Mouse (Mus musculus): ENCODE results near the gene Pknox2. TPM values are rescaled to one million over a fixed set of nuclear protein-coding genes. Genes with fewer than 3 reads are reported as not detected.

Pknox2 gene
- 22.8 and 24.3 TPM in 2 replicates for polyA plus RNA-seq (2014; fragmentation: Nextera tagmentation; extraction: Ambion mirVana)

GRCm38 (mm10) chr9:37147359-37147685 is at the start of gene Pknox2:
Gene Pknox2, minus strand, starts transcription at chr9:37147407.
- ATAC-seq (ENCODE audit: insufficient read depth, low FRiP score, low TSS enrichment) = peak; percentile 69

DNA sequence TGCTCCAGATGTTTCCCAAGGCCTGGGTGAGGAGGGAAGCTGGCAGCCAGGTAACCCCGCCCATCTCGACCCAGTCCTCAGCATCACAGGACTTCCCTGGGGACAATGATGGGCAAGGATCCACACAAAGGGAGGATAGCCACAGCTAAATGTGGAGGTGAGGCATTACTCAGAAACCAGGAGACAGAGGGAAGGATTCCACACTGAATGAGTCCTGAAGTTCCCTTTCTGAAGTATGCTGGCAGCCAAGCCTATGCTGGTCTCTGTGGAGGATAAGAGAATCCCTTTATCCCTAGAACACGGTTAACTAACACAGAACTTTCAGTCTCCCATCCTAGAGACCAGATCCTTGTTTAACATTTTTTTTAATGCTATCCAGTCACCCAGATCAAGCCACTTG is 40.8 kb upstream of the Pknox2 start:
- Histone ChIP-seq H3K4me1 (ENCODE audit: control insufficient read depth, insufficient read depth, low read length) (no peaks in the 10 kb centered on the region), H3K27ac (ENCODE audit: low read depth, low read length) (no peak overlapping the region), H3K4me2 (ENCODE audit: low read depth) (no peak overlapping the region), H3K36me3 (ENCODE audit: control insufficient read depth, insufficient read depth, low read length) (no peaks in the 10 kb centered on the region), H3K9ac (ENCODE audit: low read length) (no peak overlapping the region), H3K27me3 (ENCODE audit: control insufficient read depth, insufficient read depth, low read length) (no peaks in the 10 kb centered on the region), H3K9me3 (ENCODE audit: control insufficient read depth, low read length) (no peaks in the 10 kb centered on the region), H3K4me3 (ENCODE audit: low read depth, low read length) (no peak overlapping the region)
- no peak for DNase-seq (ENCODE audit: low spot score)
- 86% methylated on average over 3 of the region's 3 CpGs for WGBS
- no peak for ATAC-seq (ENCODE audit: insufficient read depth, low FRiP score, low TSS enrichment)

More at GRCm38 (mm10) chr9:37147359-37147685, at the start of gene Pknox2:
- Histone ChIP-seq H3K27me3 (ENCODE audit: control insufficient read depth, insufficient read depth, low read length) (no peaks in the 10 kb centered on the region), H3K9ac (ENCODE audit: low read length) (peak within 1 kb of the TSS; percentile 98), H3K4me1 (ENCODE audit: control insufficient read depth, insufficient read depth, low read length) (peaks cover 10% of the 10 kb centered on the region), H3K36me3 (ENCODE audit: control insufficient read depth, insufficient read depth, low read length) (no peaks in the 10 kb centered on the region), H3K27ac (ENCODE audit: low read depth, low read length) (peak within 1 kb of the TSS; percentile 97), H3K4me2 (ENCODE audit: low read depth) (peak within 1 kb of the TSS; percentile 56), H3K9me3 (ENCODE audit: control insufficient read depth, low read length) (no peaks in the 10 kb centered on the region), H3K4me3 (ENCODE audit: low read depth, low read length) (peak within 1 kb of the TSS; percentile 95)
- DNase-seq (ENCODE audit: low spot score) = no peak
- 2% methylated on average over 7 of the region's 13 CpGs for WGBS

DNA sequence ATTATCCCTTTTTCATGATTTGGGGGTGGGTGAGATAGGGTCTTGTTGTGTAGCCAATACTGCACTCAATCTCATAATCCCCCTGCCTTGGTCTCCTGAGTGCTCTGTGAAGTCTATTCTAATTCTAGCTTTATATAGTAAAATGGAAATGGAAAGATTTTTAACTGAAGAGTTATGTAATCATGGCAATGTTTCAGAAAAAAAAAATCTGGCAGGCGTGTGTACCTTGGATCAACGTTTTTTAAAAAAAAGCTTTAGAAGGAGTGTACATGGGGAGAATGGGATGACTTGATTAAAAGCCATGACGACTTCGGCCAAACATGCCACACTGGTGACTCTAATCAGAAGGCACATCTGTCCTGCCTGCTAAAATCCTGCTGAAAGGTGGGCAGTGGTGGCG is 40.2 kb upstream of the Pknox2 start:
- Histone ChIP-seq H3K4me1 (ENCODE audit: control insufficient read depth, insufficient read depth, low read length) (no peaks in the 10 kb centered on the region), H3K27ac (ENCODE audit: low read depth, low read length) (no peak overlapping the region), H3K9ac (ENCODE audit: low read length) (no peak overlapping the region), H3K27me3 (ENCODE audit: control insufficient read depth, insufficient read depth, low read length) (no peaks in the 10 kb centered on the region), H3K4me2 (ENCODE audit: low read depth) (no peak overlapping the region), H3K36me3 (ENCODE audit: control insufficient read depth, insufficient read depth, low read length) (no peaks in the 10 kb centered on the region), H3K4me3 (ENCODE audit: low read depth, low read length) (no peak overlapping the region), H3K9me3 (ENCODE audit: control insufficient read depth, low read length) (no peaks in the 10 kb centered on the region)
- ATAC-seq (ENCODE audit: insufficient read depth, low FRiP score, low TSS enrichment) = no peak
- DNase-seq (ENCODE audit: low spot score) = no peak
- 92% methylated on average over 5 of the region's 5 CpGs for WGBS

DNA sequence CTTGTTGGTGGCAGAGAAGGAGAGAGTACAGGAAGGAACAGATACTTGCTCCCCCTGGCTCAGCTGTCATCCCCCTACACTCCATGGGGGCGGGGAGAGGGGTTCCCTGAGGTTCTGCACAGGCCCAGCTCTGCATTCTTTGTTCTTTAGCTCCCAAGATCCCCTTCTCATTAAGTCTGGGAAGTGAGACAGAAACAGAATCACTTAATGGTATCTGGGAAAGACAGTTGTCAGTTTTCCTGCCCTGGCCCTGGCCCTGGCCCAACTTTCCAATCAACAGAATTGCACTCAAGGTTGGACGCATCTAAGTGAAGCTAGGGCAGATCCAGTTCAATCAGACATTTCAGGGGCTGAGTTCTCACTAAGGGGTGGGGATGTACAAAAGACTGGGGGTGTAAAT is 36.0 kb upstream of the Pknox2 start:
- ATAC-seq (ENCODE audit: insufficient read depth, low FRiP score, low TSS enrichment) (no peak), DNase-seq (ENCODE audit: low spot score) (no peak)
- H3K4me3 ChIP-seq (ENCODE audit: low read depth, low read length) = no peak overlapping the region
- H3K9ac ChIP-seq (ENCODE audit: low read length) = no peak overlapping the region
- H3K27me3 ChIP-seq (ENCODE audit: control insufficient read depth, insufficient read depth, low read length) = no peaks in the 10 kb centered on the region
- no peak overlapping the region for H3K4me2 ChIP-seq (ENCODE audit: low read depth)
- H3K27ac ChIP-seq (ENCODE audit: low read depth, low read length) = no peak overlapping the region
- 90% methylated on average over 2 of the region's 2 CpGs for WGBS
- peaks cover 10% of the 10 kb centered on the region for H3K4me1 ChIP-seq (ENCODE audit: control insufficient read depth, insufficient read depth, low read length)
- no peaks in the 10 kb centered on the region for H3K9me3 ChIP-seq (ENCODE audit: control insufficient read depth, low read length)
- H3K36me3 ChIP-seq (ENCODE audit: control insufficient read depth, insufficient read depth, low read length) = no peaks in the 10 kb centered on the region

GRCm38 (mm10) chr9:37181596-37181995 is 34.4 kb upstream of the Pknox2 start:
- DNase-seq (ENCODE audit: low spot score) = no peak
- WGBS = 76% methylated on average over 5 of the region's 5 CpGs
- Histone ChIP-seq H3K9ac (ENCODE audit: low read length) (no peak overlapping the region), H3K9me3 (ENCODE audit: control insufficient read depth, low read length) (no peaks in the 10 kb centered on the region), H3K27ac (ENCODE audit: low read depth, low read length) (no peak overlapping the region), H3K4me3 (ENCODE audit: low read depth, low read length) (no peak overlapping the region), H3K4me2 (ENCODE audit: low read depth) (no peak overlapping the region), H3K4me1 (ENCODE audit: control insufficient read depth, insufficient read depth, low read length) (peaks cover 15% of the 10 kb centered on the region), H3K27me3 (ENCODE audit: control insufficient read depth, insufficient read depth, low read length) (no peaks in the 10 kb centered on the region), H3K36me3 (ENCODE audit: control insufficient read depth, insufficient read depth, low read length) (no peaks in the 10 kb centered on the region)
- ATAC-seq (ENCODE audit: insufficient read depth, low FRiP score, low TSS enrichment) = no peak

GRCm38 (mm10) chr9:37179596-37179995 is 32.4 kb upstream of the Pknox2 start:
- no peak overlapping the region for H3K9ac ChIP-seq (ENCODE audit: low read length)
- no peak overlapping the region for H3K27ac ChIP-seq (ENCODE audit: low read depth, low read length)
- no peaks in the 10 kb centered on the region for H3K36me3 ChIP-seq (ENCODE audit: control insufficient read depth, insufficient read depth, low read length)
- H3K4me1 ChIP-seq (ENCODE audit: control insufficient read depth, insufficient read depth, low read length) = peaks cover 15% of the 10 kb centered on the region
- no peak overlapping the region for H3K4me3 ChIP-seq (ENCODE audit: low read depth, low read length)
- no peaks in the 10 kb centered on the region for H3K9me3 ChIP-seq (ENCODE audit: control insufficient read depth, low read length)
- H3K27me3 ChIP-seq (ENCODE audit: control insufficient read depth, insufficient read depth, low read length) = no peaks in the 10 kb centered on the region
- no peak overlapping the region for H3K4me2 ChIP-seq (ENCODE audit: low read depth)
- ATAC-seq (ENCODE audit: insufficient read depth, low FRiP score, low TSS enrichment) (no peak), DNase-seq (ENCODE audit: low spot score) (no peak)
- WGBS = 87% methylated on average over 4 of the region's 4 CpGs

GRCm38 (mm10) chr9:37178911-37179310 is 31.7 kb upstream of the Pknox2 start:
- DNase-seq (ENCODE audit: low spot score) (peak; percentile 39), ATAC-seq (ENCODE audit: insufficient read depth, low FRiP score, low TSS enrichment) (peak; percentile 28; the same call in 1 of the 2 replicates)
- Histone ChIP-seq H3K4me2 (ENCODE audit: low read depth) (no peak overlapping the region), H3K9me3 (ENCODE audit: control insufficient read depth, low read length) (no peaks in the 10 kb centered on the region), H3K4me3 (ENCODE audit: low read depth, low read length) (no peak overlapping the region), H3K27me3 (ENCODE audit: control insufficient read depth, insufficient read depth, low read length) (no peaks in the 10 kb centered on the region), H3K27ac (ENCODE audit: low read depth, low read length) (no peak overlapping the region), H3K9ac (ENCODE audit: low read length) (no peak overlapping the region), H3K36me3 (ENCODE audit: control insufficient read depth, insufficient read depth, low read length) (no peaks in the 10 kb centered on the region), H3K4me1 (ENCODE audit: control insufficient read depth, insufficient read depth, low read length) (peaks cover 15% of the 10 kb centered on the region)
- WGBS = 22% methylated on average over 4 of the region's 4 CpGs

DNA sequence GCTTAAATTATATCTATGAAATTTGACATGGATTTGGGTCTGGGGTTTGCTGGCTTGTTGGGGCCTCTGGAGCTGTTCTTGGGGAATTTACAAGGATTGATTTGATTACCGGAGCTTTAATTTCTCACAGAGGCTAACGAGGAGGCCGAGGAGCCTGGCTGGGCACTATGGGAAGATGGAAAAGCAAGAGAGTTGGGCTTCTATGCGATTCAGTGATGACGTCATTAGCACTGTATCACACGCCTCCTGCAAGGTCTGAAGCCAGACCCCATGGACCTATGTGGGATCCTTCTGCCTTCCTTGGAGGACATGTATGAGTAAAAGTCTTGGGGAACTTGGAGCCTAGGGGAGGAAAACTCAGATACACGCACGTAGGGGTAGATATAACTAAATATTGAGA is 30.3 kb upstream of the Pknox2 start:
- H3K9ac ChIP-seq (ENCODE audit: low read length) = no peak overlapping the region
- 46% methylated on average over 8 of the region's 8 CpGs for WGBS
- no peaks in the 10 kb centered on the region for H3K9me3 ChIP-seq (ENCODE audit: control insufficient read depth, low read length)
- no peaks in the 10 kb centered on the region for H3K36me3 ChIP-seq (ENCODE audit: control insufficient read depth, insufficient read depth, low read length)
- no peak for DNase-seq (ENCODE audit: low spot score)
- H3K4me3 ChIP-seq (ENCODE audit: low read depth, low read length) = no peak overlapping the region
- H3K27me3 ChIP-seq (ENCODE audit: control insufficient read depth, insufficient read depth, low read length) = no peaks in the 10 kb centered on the region
- H3K4me1 ChIP-seq (ENCODE audit: control insufficient read depth, insufficient read depth, low read length) = peaks cover 15% of the 10 kb centered on the region
- H3K27ac ChIP-seq (ENCODE audit: low read depth, low read length) = no peak overlapping the region
- peak; percentile 31; the same call in 1 of the 2 replicates for ATAC-seq (ENCODE audit: insufficient read depth, low FRiP score, low TSS enrichment)
- H3K4me2 ChIP-seq (ENCODE audit: low read depth) = 0 out of 2 replicates have a peak overlapping the region, but pooled peaks have one; percentile 3

GRCm38 (mm10) chr9:37177107-37177506 is 29.9 kb upstream of the Pknox2 start:
- ATAC-seq (ENCODE audit: insufficient read depth, low FRiP score, low TSS enrichment) (peak; percentile 84), DNase-seq (ENCODE audit: low spot score) (peak; percentile 74)
- Histone ChIP-seq H3K4me2 (ENCODE audit: low read depth) (no peak overlapping the region), H3K4me1 (ENCODE audit: control insufficient read depth, insufficient read depth, low read length) (peaks cover 15% of the 10 kb centered on the region), H3K27ac (ENCODE audit: low read depth, low read length) (no peak overlapping the region), H3K4me3 (ENCODE audit: low read depth, low read length) (no peak overlapping the region), H3K36me3 (ENCODE audit: control insufficient read depth, insufficient read depth, low read length) (no peaks in the 10 kb centered on the region), H3K9ac (ENCODE audit: low read length) (no peak overlapping the region), H3K9me3 (ENCODE audit: control insufficient read depth, low read length) (no peaks in the 10 kb centered on the region), H3K27me3 (ENCODE audit: control insufficient read depth, insufficient read depth, low read length) (no peaks in the 10 kb centered on the region)
- 1% methylated on average over 5 of the region's 5 CpGs for WGBS
